Mouse (Mus musculus) ES-Bruce4 (cell line): ENCODE measurements around the gene Fancc.

Source experiments
- EP300 ChIP-seq: IDR thresholded peaks from 2 replicates; pipeline ENCODE4 v1.6.1; 2011; ENCODE audit warnings: low read depth, low read length; ENCODE audit not compliant: insufficient read depth
- POLR2A ChIP-seq: IDR thresholded peaks from one replicate; pipeline ENCODE4 v1.8.1; 2011; ENCODE audit warnings: low read length; ENCODE audit not compliant: insufficient read depth

GRCm38 (mm10) chr13:63432759-63433158, 64.3 kb downstream of the Fancc start:
- TF ChIP-seq EP300 (no peak), POLR2A (no peak)
